Mouse (Mus musculus) left cerebral cortex, adult 18-20 months (tissue): Measurements from ENCODE around the gene Calcoco1. TPM values are rescaled to one million over a fixed set of nuclear protein-coding genes. Genes with fewer than 3 reads are reported as not detected.

Experiments used
- DNase-seq, 2 experiments: peaks; one replicate each; pipeline ENCODE4 v3.0.0; 2021 to 2022; ENCODE audit warnings: low spot score in 2 of 2, mixed read lengths in 1 of 2
- total RNA-seq, 2 experiments: library from RNA; stranded (reverse); gene quantifications; 2 replicates each; pipeline ENCODE4 v1.2.3; 2021

Calcoco1 gene
- total RNA-seq, 2 experiments from 2014 or later: 75.1 to 75.6 TPM

DNA sequence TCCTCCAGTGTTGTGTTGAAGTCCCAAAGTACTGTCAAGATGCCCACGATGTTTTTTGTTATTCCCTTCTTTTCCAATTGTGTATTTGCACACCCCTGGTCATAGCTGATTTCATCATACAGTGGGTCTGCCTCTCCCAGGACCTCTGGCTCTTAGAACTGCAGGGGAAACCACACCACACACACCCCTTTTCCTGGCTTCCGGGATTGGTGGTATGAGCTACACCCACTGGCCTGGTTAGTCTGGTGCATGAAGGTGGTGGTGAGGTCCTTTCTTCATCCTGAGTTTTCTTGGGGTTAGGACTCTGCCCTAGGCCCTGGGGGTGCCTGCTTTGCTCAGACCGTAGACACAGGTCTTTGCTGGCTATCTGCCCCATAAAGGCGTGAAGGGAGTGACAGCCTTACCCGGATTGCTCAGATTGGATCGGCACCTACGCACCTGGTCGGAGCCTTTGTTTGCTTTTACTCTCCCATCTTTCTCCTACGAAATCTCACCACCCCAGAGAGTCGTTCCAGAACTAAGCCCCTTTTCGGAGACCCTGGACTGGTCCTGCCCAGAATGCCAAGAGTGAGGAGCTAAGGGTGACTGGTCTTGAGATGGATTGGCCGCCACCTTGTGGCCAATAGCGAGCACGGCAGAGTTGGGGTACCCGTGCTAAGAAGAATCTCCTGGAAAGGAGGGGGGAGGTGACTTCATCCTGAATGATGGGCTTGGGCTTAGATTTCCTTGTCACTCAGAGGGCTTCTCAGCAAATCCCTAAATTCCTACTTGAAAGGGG is 17.7 kb upstream of the Calcoco1 start:
- peak; percentile 68 to 72 for DNase-seq

- no peak for DNase-seq
Measured at GRCm38 (mm10) chr15:102738434-102738833, 16.5 kb upstream of the Calcoco1 start.

DNA sequence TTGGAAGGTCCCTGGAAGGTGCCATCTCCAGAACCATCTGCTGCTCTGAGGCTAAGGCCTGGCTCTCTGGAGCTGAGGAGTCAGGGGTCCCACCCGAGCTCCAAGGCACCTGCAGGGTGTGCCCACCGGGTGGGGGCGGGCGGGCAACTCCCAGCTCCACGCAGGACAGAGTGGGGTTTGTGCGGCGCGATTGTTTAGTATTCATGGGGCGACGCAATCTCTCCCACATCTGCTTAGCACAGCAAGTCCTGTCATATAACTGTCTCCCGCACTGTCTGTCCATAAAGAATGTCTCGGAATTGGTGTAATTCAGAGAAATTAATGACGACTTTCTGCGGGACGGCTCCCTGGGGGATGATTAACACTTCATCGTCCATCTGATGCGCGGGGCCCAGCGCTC is 15.1 kb upstream of the Calcoco1 start:
- no peak for DNase-seq

- DNase-seq: peak in 1 of 2 experiments; percentile 47
Measured at GRCm38 (mm10) chr15:102736127-102736944, 14.4 kb upstream of the Calcoco1 start.

DNA sequence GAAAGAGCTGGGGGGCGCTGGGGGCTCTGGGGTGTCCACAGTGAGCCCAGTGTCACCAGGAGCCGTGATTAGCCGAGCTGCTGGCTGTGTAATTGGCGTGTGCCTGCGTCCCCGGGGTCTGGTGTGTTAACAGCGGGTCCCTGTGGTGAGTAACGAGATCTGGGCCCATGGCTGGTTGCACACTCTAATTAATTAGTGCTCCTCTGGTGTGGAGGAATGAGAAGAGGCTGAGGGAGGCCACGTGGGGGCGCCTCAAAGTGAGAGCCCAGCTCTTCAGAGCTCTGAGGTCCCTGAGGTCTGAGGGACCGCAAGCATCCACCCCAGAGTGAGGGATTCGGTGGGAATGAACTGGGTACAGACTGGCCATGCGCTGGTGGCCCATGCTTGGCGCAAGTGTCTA is 13.1 kb upstream of the Calcoco1 start:
- DNase-seq: no peak

DNA sequence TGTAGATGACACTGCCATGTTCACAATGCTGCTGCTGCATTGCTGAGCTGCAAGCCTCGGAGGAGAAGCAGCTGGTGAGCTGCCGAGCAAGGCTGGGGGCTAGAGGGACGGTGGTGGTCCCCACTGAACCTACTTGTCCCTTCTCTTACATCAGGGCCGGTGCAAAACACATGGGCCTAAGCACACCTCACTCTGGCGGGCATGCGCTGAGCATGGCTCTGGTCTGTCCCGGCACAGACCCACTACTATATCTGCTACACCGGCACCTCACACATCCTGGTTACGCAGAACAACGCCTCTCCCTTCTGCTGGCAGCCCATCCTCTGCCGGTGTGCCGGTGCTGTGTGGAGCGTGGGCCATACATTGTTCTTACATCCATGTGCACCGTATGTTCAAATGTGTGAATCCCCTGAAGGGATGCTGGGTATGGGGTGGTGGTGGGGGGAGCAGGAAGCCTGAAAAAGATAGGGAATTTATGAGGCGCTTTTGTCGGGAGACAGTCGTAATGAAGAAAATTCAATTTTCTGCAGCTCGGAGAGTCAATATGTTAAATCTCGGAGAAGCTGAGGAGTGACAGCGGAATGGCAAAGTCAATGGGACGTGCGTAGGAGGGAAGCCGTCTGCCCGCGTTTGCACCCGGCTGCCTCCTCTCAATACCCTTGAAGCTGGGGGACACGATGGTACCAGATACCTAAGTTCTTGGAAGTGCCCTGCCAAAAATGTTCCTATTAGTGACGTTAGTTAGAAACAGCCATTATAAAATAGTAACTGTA is 12.0 kb upstream of the Calcoco1 start:
- DNase-seq: no peak

DNA sequence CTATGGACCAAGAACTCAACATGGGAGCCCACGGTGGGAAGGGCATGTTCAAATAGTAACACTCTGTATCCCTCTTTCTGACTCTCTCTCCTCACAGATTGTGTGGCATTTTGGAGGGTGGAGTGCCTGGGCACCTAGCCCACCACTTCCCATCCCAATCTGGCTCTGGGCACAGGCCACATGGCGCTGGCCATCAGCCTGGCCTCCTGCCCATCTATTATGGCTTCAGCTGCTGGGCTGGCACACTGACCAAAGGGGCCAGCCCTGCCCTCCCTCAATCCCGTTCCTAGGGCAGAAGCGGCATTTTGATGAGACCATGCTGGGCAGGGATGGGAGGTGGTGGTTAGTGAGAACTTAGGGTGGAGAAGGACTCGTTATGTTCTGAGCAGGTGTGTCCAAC is 11.3 kb upstream of the Calcoco1 start:
- DNase-seq: no peak

DNA sequence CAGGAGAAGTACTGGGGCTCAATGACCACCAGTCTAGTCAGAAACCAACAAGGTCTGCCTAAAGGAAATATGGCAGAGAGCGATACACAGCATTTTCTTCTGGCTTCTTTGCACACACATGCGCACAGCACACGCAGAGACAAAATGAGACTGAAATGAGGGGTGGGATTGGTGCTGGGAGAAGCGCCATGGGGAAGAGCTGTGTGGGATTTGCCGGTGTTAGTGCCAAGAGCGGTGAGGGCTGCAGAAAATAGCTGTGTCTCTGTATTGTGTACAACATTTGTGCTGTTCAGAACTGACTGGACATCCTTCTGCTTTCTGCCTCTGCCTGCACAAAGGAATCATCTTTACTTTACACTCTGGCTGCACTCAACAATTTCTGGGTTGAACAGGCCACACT is 10.4 kb upstream of the Calcoco1 start:
- no peak for DNase-seq

GRCm38 (mm10) chr15:102727951-102728350 is 6.0 kb upstream of the Calcoco1 start:
- DNase-seq: no peak

DNA sequence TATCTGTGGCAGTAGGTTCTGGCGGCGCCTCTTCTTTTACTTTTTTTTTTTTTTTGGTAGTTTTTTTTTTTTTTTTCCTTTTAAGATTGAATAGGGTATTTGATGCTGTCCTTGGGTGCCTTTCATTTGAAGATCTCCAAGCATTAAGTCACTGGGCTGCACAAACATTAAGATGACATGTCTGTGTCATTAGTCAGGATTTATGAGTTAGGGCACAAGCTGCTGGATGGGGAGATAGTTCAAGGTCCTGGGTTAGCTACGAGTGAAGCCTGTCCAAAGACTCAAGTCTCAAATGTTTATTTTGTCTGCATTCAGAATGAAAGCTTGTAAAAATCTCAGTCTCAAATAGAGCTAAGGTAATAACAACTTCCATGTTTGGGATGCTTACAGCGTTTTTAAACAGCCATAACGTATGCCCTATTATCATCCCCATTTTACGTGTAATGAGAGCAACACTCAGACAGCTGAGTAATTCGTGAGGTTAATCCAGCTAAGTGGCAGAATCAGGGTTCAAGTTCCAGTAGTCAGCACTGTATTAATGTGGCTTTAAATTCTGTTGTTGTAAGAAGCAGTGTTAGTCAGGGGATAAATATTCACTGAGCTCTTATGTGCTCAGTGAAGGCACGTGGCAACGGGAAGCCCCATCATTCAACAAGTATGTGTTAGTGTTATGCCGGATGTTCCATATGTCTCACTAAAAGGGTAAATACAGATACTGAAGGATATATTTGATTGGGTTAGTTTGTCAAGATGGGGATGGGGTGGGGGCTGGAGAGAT is 1.6 kb upstream of the Calcoco1 start:
- no peak for DNase-seq

DNA sequence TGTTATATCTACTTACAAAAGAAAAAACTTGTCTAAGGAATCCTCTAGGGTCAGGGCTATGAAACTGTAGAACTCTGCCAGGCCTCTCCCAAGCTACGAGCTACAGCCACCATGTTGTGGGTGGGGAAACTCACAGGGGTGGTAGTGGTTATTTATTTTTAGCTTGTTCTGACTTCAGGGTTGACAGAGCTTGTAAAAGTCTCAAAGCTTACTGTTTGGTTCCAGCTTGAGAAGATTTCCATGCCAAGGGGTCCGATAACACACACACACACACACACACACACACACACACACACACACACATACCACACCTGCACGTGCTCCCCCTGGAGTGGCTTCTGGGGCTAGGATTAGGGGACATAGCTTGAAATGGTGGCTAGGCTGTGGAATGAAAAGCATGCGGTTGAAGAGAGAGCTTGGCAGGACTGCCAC is 538 bp upstream of the Calcoco1 start:
- DNase-seq: no peak

GRCm38 (mm10) chr15:102721016-102721898 is 721 bp downstream of the Calcoco1 start:
- no peak for DNase-seq

GRCm38 (mm10) chr15:102716132-102716531 is 5.8 kb downstream of the Calcoco1 start:
- no peak for DNase-seq

DNA sequence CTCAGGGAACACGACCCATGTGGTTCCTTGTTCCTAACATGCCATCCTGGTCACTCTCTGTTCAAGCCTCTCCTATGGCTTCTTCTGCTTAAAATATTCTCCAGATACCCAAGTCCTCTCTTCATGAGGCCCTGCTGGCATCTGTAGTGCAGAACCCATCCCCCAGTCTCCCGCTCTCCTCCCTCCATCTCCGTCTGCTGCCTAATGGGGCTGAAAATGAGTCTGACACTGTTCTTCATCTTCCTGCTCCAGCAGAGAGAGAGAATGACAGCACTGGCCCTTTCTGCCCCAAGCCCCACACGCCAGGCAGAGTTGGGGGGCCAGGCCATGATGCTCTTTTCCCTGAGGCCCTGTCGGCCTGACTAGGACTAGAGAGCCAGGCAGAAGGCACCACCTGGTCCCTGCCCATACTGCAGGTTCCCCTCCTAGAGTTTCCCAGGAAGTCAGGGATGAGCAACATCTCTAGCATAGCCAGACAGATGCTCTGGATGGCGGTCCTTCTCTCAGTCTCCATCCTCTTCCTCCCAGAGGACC is 14.2 kb downstream of the Calcoco1 start:
- DNase-seq: no peak

GRCm38 (mm10) chr15:102705923-102706503 is 16.0 kb downstream of the Calcoco1 start:
- DNase-seq: no peak

DNA sequence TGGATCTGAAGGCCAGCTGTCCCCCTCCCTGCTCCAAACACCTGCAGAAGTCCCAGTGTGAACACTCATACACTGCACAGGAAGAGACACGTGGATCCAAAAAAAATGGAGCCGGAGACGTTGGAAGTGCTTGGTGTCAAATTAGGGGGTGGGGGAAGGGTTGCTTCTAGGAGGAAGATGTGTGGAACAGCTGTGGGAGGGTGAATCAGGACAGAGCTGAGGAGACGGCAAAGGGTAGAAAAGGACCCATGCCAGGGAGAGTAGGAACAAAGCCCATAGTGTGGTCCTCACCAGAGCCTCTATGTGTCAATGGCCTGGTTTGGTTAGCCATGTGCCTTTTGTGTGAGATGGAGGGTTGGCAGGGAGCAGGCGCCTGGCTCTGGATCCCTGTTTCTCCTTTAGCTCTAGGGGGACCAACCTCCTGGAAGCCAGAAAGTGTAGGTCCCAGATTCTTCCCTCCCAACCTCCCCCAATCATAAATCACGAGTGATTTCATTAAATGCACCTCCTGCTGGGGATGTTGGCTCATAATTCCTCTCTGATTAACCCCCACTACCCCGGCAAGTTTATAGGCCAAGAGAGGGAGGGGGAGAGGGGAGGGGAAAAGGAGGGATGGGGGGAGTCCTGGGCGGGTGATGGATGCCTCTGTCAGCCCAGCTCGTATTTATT is 16.6 kb downstream of the Calcoco1 start:
- DNase-seq: no peak

GRCm38 (mm10) chr15:102704806-102705205 is 17.2 kb downstream of the Calcoco1 start:
- DNase-seq: no peak

DNA sequence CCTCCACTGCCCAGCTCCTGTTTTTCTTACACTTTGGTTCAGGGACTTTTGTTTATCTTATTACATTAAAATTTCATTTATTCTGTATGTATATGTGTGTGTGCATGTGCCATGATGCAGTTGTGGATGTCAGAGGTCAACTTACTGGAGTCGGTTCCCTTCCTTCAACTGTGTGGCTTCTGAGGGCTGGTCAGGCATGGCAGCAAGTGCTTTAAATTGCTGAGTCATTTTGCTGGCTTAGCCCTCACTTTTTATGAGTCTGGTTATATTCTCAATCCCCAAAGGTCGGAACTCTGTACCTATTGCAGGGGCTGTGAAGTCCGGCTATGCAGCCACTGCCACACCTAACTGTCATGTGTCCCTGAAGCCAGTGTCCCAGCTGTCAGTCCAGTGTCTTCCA is 19.0 kb downstream of the Calcoco1 start:
- DNase-seq: no peak

- DNase-seq: peak; percentile 89 to 92
Measured at GRCm38 (mm10) chr15:102698193-102698592, 23.8 kb downstream of the Calcoco1 start.
